Mouse (Mus musculus) layer of hippocampus, adult 9-11 months (tissue): Measurements from ENCODE around the gene Apoa2.
A peak's percentile ranks its signal among the peaks of the same experiment; 100 is the strongest.
"Not testable (repeated sequence)": the region's sequence is repeated elsewhere in the genome, so short reads cannot be mapped to it uniquely, and the experiment has no call there.

Experiments
- DNase-seq: peaks from one replicate; pipeline ENCODE4 v3.0.0; 2022

The Apoa2 gene

GRCm38 (mm10) chr1:171237438-171237837 is 12.6 kb downstream of the Apoa2 start:
- no peak for DNase-seq

DNA sequence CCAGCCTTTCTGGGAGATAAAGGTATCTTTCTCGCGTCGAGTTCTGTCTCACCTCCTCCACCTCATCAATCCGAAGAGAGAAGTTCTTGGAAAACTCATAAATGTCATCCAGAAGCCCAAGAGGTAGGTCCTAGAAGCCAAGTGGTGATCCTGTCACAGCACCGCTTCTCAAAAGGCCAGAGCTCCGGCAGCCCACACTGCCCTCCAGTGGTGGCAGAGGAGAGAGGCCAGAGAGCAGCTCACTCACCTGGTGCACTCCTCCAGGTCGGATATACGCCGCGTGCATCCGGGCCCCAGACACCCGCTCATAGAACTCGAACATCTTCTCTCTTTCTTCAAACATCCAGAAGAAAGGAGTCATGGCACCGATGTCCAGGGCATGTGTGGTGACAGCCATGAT is 13.6 kb downstream of the Apoa2 start:
- DNase-seq: no peak

GRCm38 (mm10) chr1:171239992-171240744 is 15.3 kb downstream of the Apoa2 start:
- no peak for DNase-seq

DNA sequence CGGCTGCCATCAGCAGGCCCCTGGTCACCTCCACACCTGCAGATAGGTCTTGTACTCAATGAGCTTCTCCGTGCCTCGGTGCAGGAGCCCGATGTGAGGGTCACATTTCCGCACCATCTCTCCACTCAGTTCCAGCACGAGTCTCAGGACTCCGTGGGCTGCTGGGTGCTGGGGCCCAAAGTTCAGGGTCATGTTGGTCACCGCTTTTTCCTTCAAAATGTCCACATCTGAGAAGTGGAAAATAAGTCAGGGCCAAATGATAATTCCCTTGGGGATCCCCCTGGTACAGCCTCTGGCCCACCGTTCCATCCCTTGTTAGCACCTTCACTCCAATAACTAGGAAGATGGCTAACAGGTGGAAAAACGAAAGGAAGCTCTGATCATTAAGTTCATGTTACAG is 16.1 kb downstream of the Apoa2 start:
- DNase-seq: no peak

- not testable (repeated sequence) for DNase-seq
These were observed 17.1 kb downstream of the Apoa2 start for GRCm38 (mm10) chr1:171241952-171242351.

DNA sequence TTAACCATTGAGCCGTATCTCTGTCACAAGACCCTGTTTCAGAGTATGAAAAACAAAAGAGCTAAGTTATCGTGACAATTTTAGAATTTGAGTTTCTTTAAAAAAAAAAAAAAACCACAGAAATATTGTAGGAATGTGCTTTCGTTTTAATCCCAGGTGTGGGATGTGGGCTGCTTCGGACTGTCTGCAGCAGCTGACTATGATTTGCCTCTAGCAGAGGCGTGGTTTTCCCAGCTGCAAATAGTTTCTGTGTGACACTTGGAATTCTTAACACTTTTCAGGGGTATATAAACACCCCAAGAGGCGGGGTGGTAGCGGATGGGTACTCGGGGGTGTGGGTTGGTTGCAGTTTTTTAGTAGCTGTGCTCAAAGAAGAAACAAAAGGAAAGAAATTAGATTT is 20.5 kb downstream of the Apoa2 start:
- DNase-seq: no peak

DNA sequence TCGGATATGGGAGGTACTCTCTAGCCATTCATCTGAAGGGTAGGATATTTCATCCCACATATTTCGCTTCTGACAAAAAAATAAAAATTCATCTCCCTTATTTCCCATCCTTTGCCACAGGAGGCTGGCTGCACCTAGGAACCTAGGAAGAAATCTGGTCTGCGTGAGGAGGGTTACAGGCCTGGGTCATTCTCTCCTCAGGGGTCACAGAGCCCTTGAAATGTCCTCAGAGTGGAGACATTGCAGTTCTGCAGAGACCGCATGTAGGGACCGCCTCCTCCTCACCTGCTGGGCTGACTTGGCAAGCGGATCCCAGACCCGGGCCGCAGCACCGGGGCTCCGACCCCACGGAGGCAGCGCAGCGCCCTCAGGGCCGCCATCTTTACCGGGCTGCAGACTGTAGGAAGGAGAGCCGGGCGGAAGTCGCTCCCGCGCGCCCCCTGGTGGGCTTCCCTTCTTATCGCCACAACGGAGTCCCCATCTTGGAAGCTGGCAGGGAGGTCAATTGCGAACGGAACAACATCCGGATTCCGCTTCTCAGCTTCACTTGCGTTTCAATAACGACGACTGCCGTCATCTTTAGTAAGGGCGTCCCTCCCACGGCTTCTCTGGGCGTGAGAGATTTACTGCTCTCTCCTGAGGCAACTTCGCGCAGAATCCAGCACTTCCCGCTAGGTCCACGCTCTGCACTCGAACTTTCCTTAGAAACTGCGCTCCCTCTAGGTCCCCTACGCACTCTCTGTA is 22.0 kb downstream of the Apoa2 start:
- peak; percentile 98 for DNase-seq

- no peak for DNase-seq
These were observed 22.6 kb downstream of the Apoa2 start for GRCm38 (mm10) chr1:171247453-171247841.

DNA sequence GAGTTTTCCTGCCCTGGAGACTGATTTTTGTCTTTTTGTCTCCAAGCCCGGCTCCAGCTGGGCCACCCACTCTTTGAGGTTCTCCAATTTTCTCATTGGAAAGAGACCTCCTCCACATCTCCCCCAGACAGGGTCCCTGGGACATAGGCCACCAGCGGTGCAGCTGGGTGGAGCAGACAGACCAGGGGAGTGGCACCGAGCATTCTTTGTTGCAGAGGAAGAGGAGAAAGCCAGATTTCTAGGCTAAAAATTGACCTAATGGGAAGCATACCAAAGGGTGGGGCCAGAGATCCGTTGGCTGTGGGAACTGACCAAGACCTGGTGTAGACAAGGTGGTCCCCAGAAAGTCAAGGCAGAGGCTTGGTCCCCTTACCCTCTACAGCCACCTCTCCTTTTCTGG is 23.1 kb downstream of the Apoa2 start:
- DNase-seq: no peak

- peak; percentile 82 for DNase-seq
These were observed 23.8 kb downstream of the Apoa2 start for GRCm38 (mm10) chr1:171248386-171249226.

GRCm38 (mm10) chr1:171249913-171250600 is 25.2 kb downstream of the Apoa2 start, which contains the start of gene Adamts4:
TSS of gene Adamts4 (plus strand) at chr1:171250421.
- peak; percentile 71 for DNase-seq

DNA sequence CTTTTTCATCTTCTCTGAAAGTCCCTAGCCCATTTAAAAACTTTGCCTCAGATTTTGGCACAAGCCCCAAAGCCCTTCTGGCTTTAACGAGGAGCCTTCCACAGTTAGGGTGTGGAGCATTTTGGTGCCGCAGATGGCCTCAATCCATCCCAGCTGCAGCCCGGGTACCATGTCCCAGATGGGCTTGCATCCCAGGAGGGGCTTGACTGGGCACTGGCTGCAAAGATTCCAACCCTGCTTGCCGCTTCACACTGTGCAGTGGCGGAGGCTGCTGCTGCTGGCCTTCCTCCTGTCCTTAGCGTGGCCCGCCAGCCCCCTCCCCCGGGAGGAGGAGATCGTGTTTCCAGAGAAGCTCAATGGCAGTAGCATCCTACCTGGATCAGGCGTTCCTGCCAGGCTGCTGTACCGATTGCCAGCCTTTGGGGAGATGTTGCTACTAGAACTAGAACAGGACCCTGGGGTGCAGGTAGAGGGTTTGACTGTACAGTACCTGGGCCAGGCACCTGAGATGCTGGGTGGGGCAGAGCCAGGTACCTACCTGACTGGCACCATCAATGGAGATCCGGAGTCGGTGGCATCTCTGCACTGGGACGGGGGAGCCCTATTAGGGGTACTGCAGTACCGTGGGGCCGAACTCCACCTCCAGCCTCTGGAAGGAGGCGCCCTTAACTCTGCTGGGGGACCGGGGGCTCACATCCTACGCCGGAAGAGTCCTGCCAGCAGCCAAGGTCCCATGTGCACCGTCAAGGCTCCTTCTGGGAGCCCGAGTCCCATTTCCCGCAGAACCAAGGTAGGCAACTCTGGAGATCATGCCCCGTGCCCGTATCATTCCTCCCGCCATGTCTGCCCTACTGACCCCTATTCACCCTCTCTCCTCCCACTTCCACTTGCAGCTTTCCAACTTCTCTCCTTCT is 26.1 kb downstream of the Apoa2 start, which contains the start of gene Ndufs2:
TSS of gene Ndufs2 (minus strand) at position 709 of the 914 bp plus-strand sequence.
- DNase-seq: no peak

GRCm38 (mm10) chr1:171251594-171252324 is 26.9 kb downstream of the Apoa2 start:
- DNase-seq: no peak

- no peak for DNase-seq
These were observed 27.6 kb downstream of the Apoa2 start for GRCm38 (mm10) chr1:171252415-171252814.

DNA sequence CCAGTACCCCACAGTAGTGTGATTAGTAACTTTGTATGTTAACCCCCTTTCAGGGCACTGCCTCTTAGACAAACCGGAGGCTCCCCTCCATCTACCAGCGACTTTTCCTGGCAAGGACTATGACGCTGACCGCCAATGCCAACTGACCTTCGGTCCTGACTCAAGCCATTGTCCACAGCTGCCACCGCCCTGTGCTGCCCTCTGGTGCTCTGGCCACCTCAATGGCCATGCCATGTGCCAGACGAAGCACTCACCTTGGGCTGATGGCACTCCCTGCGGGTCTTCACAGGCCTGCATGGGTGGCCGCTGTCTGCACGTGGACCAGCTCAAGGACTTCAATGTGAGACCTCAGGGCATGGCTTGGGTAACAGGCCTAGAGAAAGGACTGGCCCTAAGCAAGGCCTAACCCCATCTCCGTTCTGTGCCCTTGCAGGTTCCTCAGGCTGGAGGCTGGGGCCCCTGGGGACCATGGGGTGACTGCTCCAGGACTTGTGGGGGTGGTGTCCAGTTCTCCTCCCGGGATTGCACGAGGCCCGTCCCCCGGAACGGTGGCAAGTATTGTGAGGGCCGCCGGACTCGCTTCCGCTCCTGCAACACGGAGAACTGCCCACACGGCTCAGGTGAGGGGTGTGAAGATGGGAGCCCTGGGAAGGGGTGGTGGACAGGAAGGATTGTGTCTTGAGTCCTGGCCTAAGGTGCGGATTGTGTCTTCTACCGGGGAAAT is 31.4 kb downstream of the Apoa2 start:
- no peak for DNase-seq

GRCm38 (mm10) chr1:171256937-171257548 is 32.2 kb downstream of the Apoa2 start:
- no peak for DNase-seq

DNA sequence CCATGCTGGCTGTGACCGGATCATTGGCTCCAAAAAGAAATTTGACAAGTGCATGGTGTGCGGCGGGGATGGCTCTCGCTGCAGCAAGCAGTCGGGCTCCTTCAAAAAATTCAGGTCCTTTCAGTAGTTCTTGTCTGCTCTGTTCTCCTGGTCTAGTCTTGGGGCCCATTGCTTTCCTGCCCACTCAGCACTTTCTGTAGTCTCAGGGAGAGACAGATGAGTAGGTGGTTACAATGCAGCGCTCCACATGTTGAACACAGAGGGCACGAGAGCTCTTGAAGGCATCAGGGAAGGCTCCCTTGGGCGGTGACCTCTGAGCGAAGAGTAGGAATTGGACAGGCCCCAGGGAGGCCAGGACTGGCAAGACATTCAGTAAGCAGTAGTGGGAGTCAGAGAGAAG is 32.9 kb downstream of the Apoa2 start:
- DNase-seq: no peak

GRCm38 (mm10) chr1:171258921-171259320 is 34.1 kb downstream of the Apoa2 start:
- DNase-seq: no peak

DNA sequence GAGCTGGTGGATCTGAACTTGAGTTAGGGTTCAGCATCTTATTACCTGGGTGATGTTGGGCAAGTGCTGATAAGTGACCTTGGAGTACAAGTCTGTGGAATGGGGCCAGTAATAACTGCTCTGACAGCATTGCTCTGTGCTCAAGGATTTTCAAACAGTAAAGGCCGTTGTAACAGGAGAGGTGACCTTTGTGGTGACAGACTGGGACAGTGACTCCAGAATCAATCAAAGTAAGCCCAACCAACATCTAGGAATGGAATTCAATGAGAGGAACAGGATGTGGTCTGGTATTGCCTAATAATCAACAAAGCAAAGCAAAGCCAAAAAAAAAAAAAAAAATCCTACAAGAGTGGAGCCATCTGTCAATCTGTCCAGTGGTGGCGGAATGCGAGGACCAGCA is 35.5 kb downstream of the Apoa2 start:
- no peak for DNase-seq
